12 mouse cellular contexts compared by ENCODE assay signal in the genomic region with DNA sequence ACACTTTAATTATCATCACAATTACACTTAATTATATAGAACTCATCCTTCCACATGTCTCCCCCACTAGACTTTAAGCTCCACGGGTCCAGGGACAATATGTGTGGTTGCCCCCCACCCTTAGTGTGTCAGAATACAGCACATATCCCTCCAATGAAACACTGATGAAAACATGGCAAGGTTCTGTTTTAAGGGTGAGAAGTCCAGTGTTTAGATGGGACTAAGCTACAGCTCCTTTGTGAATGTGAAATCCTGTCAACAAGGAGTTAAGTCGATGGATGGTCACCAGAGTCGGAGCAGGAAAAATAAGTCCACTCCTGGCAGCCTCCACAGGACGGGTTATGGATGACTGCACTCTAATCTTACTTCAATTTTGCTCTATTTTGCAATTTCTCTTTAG. TPM values are rescaled to one million over a fixed set of nuclear protein-coding genes. Genes with fewer than 3 reads are reported as not detected.
A peak's percentile ranks its signal among the peaks of the same experiment; 100 is the strongest.
DNase-seq lines count a peak whose midpoint lies in the region; ATAC-seq and TF ChIP-seq lines count a peak whose summit lies in the region.
"Had no signal": no experiment of that assay in that cellular context is flagged by ENCODE, and none has a peak within 500 bp of the region (broad histone marks: within the 10 kb centered on the region; RNA-seq: fewer than 3 reads in every experiment).

No protein-coding gene starts in this region.

- TF ChIP-seq RAD21 in CH12.LX (IDR thresholded peaks at IDR 0.05; ENCODE audit: low read depth, low read length), result no peak

- H3K4me2 ChIP-seq in CH12.LX (ENCODE audit: insufficient read depth, low read depth, poor library complexity, severe bottlenecking), result peak overlapping the region; percentile 92
- peak overlapping the region; percentile 82 for H3K4me2 ChIP-seq in forebrain, postnatal 0 days (ENCODE audit: low read depth)

- 0% methylated on average over 4 of the region's 4 CpGs for WGBS in forebrain, postnatal 0 days
- 9% methylated on average over 4 of the region's 4 CpGs for WGBS in midbrain, embryonic 10.5 days

- H3K4me3 ChIP-seq in gastrocnemius, adult 2 months, result peak overlapping the region; percentile 79
- peak overlapping the region in 1 of 3 experiments; percentile 92 for H3K4me3 ChIP-seq in CH12.LX (replicated peaks in 1 of 3; ENCODE audit: low read depth in 2 of 3, low read length in 2 of 3, poor library complexity in 1 of 3)
- H3K4me3 ChIP-seq in forebrain, postnatal 0 days (ENCODE audit: low read depth, low read length), result peak overlapping the region; percentile 83
- peak overlapping the region; percentile 89 for H3K4me3 ChIP-seq in midbrain, embryonic 10.5 days

- ATAC-seq in forebrain, postnatal 0 days, result no peak

- no peak for TF ChIP-seq EP300 in CH12.LX (IDR thresholded peaks at IDR 0.05; ENCODE audit: low read length)

- no peak for TF ChIP-seq POLR2A in CH12.LX (IDR thresholded peaks at IDR 0.05; ENCODE audit: low read depth, low read length)

- H3K79me2 ChIP-seq in CH12.LX (replicated peaks; ENCODE audit: control insufficient read depth, extremely low read depth, insufficient read depth, poor library complexity, severe bottlenecking), result peaks cover 59% of the 10 kb centered on the region

- intact Hi-C loops in gastrocnemius, adult 2 months (cut with DNase I), result loop anchor here (5.0 kb wide), 2 partner anchors 33 to 47 kb away; no protein-coding TSS in a partner anchor

- peaks cover 0 to 61% of the 10 kb centered on the region in 2 experiments; a peak in 3 of 4 replicates for H3K4me1 ChIP-seq in CH12.LX (ENCODE audit: control insufficient read depth in 1 of 2, insufficient read depth in 2 of 2)
- H3K4me1 ChIP-seq in forebrain, postnatal 0 days (ENCODE audit: insufficient read depth), result peaks cover 26% of the 10 kb centered on the region; the same call in 1 of the 2 replicates
- peaks cover 40% of the 10 kb centered on the region for H3K4me1 ChIP-seq in midbrain, embryonic 10.5 days

- no peaks in the 10 kb centered on the region for H3K36me3 ChIP-seq in CH12.LX (replicated peaks in 1 of 2; ENCODE audit: control insufficient read depth in 1 of 2, insufficient read depth in 1 of 2, low read length in 1 of 2)
- no peaks in the 10 kb centered on the region for H3K36me3 ChIP-seq in forebrain, postnatal 0 days (ENCODE audit: insufficient read depth)
- H3K36me3 ChIP-seq in midbrain, embryonic 10.5 days, result no peaks in the 10 kb centered on the region

- dilution Hi-C loops in CH12.LX (cut with MboI; ENCODE audit: extremely low pct_ligation_motif_present, extremely low pct_unique_long_range_greater_than_20kb, low sequenced_read_pairs), result no loop called here

- H3K27me3 ChIP-seq in CH12.LX (replicated peaks), result no peaks in the 10 kb centered on the region
- H3K27me3 ChIP-seq in forebrain, postnatal 0 days (ENCODE audit: insufficient read depth, low read length), result no peaks in the 10 kb centered on the region
- peaks cover 3% of the 10 kb centered on the region; the same call in 1 of the 2 replicates for H3K27me3 ChIP-seq in midbrain, embryonic 10.5 days (ENCODE audit: low read depth, poor library complexity, severe bottlenecking)

- in situ Hi-C loops in CH12.LX (cut with MboI; ENCODE audit: low pct_ligation_motif_present, low pct_unique_long_range_greater_than_20kb, low sequenced_read_pairs), result loop anchor here (5.0 kb wide), 1 partner anchor 47 kb away; no protein-coding TSS in a partner anchor

- no peak for TF ChIP-seq CTCF in gastrocnemius, adult 2 months (IDR thresholded peaks at IDR 0.05)
- TF ChIP-seq CTCF in CH12.LX (conservative IDR thresholded peaks at IDR 0.05 in 1 of 2, IDR thresholded peaks at IDR 0.05 in 1 of 2; ENCODE audit: low read depth in 2 of 2, low read length in 2 of 2), result no peak
- no peak for TF ChIP-seq CTCF in forebrain, postnatal 0 days (IDR thresholded peaks at IDR 0.05; ENCODE audit: low read depth)

- no peak overlapping the region for H3K9ac ChIP-seq in CH12.LX (ENCODE audit: insufficient read depth, low read depth)
- no peak overlapping the region for H3K9ac ChIP-seq in forebrain, postnatal 0 days

- no peaks in the 10 kb centered on the region for H3K9me3 ChIP-seq in CH12.LX (replicated peaks; ENCODE audit: low read length)
- H3K9me3 ChIP-seq in forebrain, postnatal 0 days (ENCODE audit: low read length), result no peaks in the 10 kb centered on the region
- H3K9me3 ChIP-seq in midbrain, embryonic 10.5 days (replicated peaks), result no peaks in the 10 kb centered on the region

- DNase-seq in gastrocnemius, adult 2 months, result no peak
- DNase-seq in gastrocnemius, adult 8-10 months (ENCODE audit: low spot score in 2 of 2), result no peak
- no peak for DNase-seq in CH12.LX (ENCODE audit: extremely low read depth)
- DNase-seq in forebrain, postnatal 0 days, result no peak
- DNase-seq in midbrain, embryonic 10.5 days (ENCODE audit: low spot score), result no peak
- DNase-seq in urinary bladder, postnatal 4 days (ENCODE audit: low spot score in 2 of 2), result no peak
- DNase-seq in urinary bladder, adult 2 months (ENCODE audit: low spot score), result no peak
- DNase-seq in spleen, adult 12 weeks (ENCODE audit: low spot score), result no peak
- DNase-seq: adrenal gland, postnatal 25 days; spleen, adult 18-20 months had no signal

- peak overlapping the region; percentile 100 for H3K27ac ChIP-seq in gastrocnemius, adult 2 months
- H3K27ac ChIP-seq in CH12.LX (ENCODE audit: insufficient read depth, low read depth), result no peak overlapping the region
- no peak overlapping the region for H3K27ac ChIP-seq in forebrain, postnatal 0 days (ENCODE audit: low read depth, low read length)
- H3K27ac ChIP-seq in midbrain, embryonic 10.5 days (replicated peaks), result no peak overlapping the region

TF ChIP-seq in CH12.LX, 34 proteins besides CTCF, POLR2A, EP300 and RAD21:
- no peak for TF ChIP-seq HCFC1 (IDR thresholded peaks at IDR 0.05; ENCODE audit: low read depth, low read length)
- no peak for TF ChIP-seq PAX5 (IDR thresholded peaks at IDR 0.05; ENCODE audit: low read length)
- TF ChIP-seq RCOR1 (conservative IDR thresholded peaks at IDR 0.05; ENCODE audit: low read depth, low read length), result no peak
- no peak for TF ChIP-seq ZKSCAN1 (IDR thresholded peaks at IDR 0.05; ENCODE audit: borderline replicate concordance, low read depth, low read length)
TF ChIP-seq in CH12.LX: peak in this region for 0.

RNA-seq across cellular contexts. Expression of a gene that starts 2.8 kb away (rescaled TPM):
- total RNA-seq in gastrocnemius, adult 2 months (2021), result 10 to 100 TPM; 49.4 to 54.1 TPM
- 10 to 100 TPM; 42.9 to 52.0 (median 48.1) TPM for total RNA-seq in gastrocnemius, adult 8-10 months (2022)
- total RNA-seq in CH12.LX (2012; rRNA removed) (26.2 and 32.6 TPM in 2 replicates), CH12.LX (2014; rRNA removed) (46.7 and 47.9 TPM in 2 replicates)
- 29.8 and 30.1 TPM in 2 replicates for polyA plus RNA-seq in CH12.LX (2012; ENCODE audit: insufficient read length, low read depth)
- 52.2 and 54.8 TPM in 2 replicates for total RNA-seq in forebrain, postnatal 0 days (2014; rRNA removed)
- 12.7 and 15.9 TPM in 2 replicates for polyA plus RNA-seq in forebrain, postnatal 0 days (2015; fragmentation: Nextera tagmentation; extraction: Ambion mirVana)
- 38.1 and 38.7 TPM in 2 replicates for polyA plus RNA-seq in midbrain, embryonic 10.5 days (2016; fragmentation: Nextera tagmentation; extraction: Ambion mirVana)
- polyA plus RNA-seq in urinary bladder, adult 2 months (2012; rRNA removed), result 47.7 and 56.2 TPM in 2 replicates

RNA-seq across cellular contexts. Expression of a gene that starts 22.3 kb away (rescaled TPM):
- total RNA-seq in gastrocnemius, adult 2 months (2021), result not detected
- not detected for total RNA-seq in gastrocnemius, adult 8-10 months (2022)
- total RNA-seq in CH12.LX (2012; rRNA removed) (0.80 and 1.6 TPM in 2 replicates), CH12.LX (2014; rRNA removed) (1.7 and 2.6 TPM in 2 replicates)
- 1.4 and 1.9 TPM in 2 replicates for polyA plus RNA-seq in CH12.LX (2012; ENCODE audit: insufficient read length, low read depth)
- not detected in 2 replicates for total RNA-seq in forebrain, postnatal 0 days (2014; rRNA removed)
- polyA plus RNA-seq in forebrain, postnatal 0 days (2015; fragmentation: Nextera tagmentation; extraction: Ambion mirVana), result not detected in 2 replicates
- not detected in 2 replicates for polyA plus RNA-seq in midbrain, embryonic 10.5 days (2016; fragmentation: Nextera tagmentation; extraction: Ambion mirVana)
- polyA plus RNA-seq in urinary bladder, adult 2 months (2012; rRNA removed), result 0.08 TPM in 1 of 2 replicates, not detected in the other
- total RNA-seq: adrenal gland, postnatal 25 days; gastrocnemius, adult 18-20 months had no signal
- polyA plus RNA-seq: liver, embryonic 16.5 days had no signal
